Mouse (Mus musculus) liver, adult 2 months (tissue): ENCODE results near the gene Cnih4.

Experiments
- CTCF ChIP-seq: fragments of 200-500 bp; IDR thresholded peaks from 2 replicates; pipeline ENCODE4 v1.5.1; 2011; ENCODE audit warnings: low read depth, low read length, control low read depth
- POLR2A ChIP-seq: fragments of 200-500 bp; IDR thresholded peaks from 2 replicates; pipeline ENCODE4 v1.6.1; 2011; ENCODE audit warnings: low read length, control low read depth; ENCODE audit not compliant: insufficient read depth; ENCODE audit errors: extremely low read depth

DNA sequence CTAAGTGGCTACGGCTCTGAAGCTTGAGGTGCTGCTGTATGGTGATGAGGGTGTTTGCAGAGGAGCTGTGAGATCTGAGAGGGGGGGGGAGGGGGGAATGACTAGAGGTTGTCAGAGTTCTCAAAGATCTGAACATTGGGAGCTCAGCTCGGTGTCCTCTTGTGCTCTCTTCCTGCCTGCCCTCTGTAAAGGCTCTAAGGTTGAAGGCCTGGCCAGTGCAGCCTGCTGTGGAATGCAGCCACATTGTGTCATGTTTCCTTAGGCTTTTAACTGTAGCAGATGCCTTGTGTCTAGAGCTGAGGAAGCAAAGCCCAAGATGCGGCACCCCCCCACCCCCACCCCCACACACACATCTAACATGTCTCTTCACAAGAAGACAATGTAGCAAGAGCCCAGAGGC lies 23.9 kb downstream of the Cnih4 start:
- no peak for TF ChIP-seq CTCF
- no peak for TF ChIP-seq POLR2A
